Mouse (Mus musculus) hindbrain, postnatal 0 days (tissue): Measurements from ENCODE around the gene Tcp10a. TPM values are rescaled to one million over a fixed set of nuclear protein-coding genes. Genes with fewer than 3 reads are reported as not detected.
"Not testable (repeated sequence)": the region's sequence is repeated elsewhere in the genome, so short reads cannot be mapped to it uniquely, and the experiment has no call there.

ENCODE experiments used
- ATAC-seq: fragments of 200-750 bp; cut with Nextera tagmentation; 2 replicates; pipeline ENCODE4 v1.8.0; 2017; ENCODE audit warnings: mild to moderate bottlenecking, moderate TSS enrichment, moderate library complexity
- DNase-seq: peaks from one replicate; pipeline ENCODE4 v3.0.0-alpha.2; 2015; ENCODE audit warnings: low spot score
- H3K27ac ChIP-seq: fragments of 300-500 bp; sonication (generic); 2 replicates; pipeline ENCODE4 v1.5.1; 2014; ENCODE audit warnings: mild to moderate bottlenecking
- H3K27me3 ChIP-seq: fragments of 300-500 bp; sonication (generic); 2 replicates; pipeline ENCODE4 v1.6.1; 2014; ENCODE audit warnings: low read length, mixed read lengths; ENCODE audit not compliant: insufficient read depth
- H3K36me3 ChIP-seq: fragments of 300-500 bp; sonication (generic); 2 replicates; pipeline ENCODE4 v1.6.1; 2014; ENCODE audit warnings: low read length, mixed read lengths; ENCODE audit not compliant: insufficient read depth
- H3K4me1 ChIP-seq: fragments of 300-500 bp; sonication (generic); 2 replicates; pipeline ENCODE4 v1.6.1; 2014; ENCODE audit warnings: antibody characterized with exemption, low read length, mixed read lengths; ENCODE audit not compliant: insufficient read depth
- H3K4me2 ChIP-seq: fragments of 300-500 bp; sonication (generic); 2 replicates; pipeline ENCODE4 v1.6.1; 2014; ENCODE audit warnings: low read depth, mild to moderate bottlenecking, low read length, moderate library complexity, mixed read lengths
- H3K4me3 ChIP-seq: fragments of 300-500 bp; sonication (generic); 2 replicates; pipeline ENCODE4 v1.5.1; 2014; ENCODE audit warnings: low read length
- H3K9ac ChIP-seq: fragments of 300-500 bp; sonication (generic); replicated peaks from 2 replicates; pipeline ENCODE4 v1.6.1; 2014; ENCODE audit warnings: mild to moderate bottlenecking, low read length, moderate library complexity, mixed read lengths
- H3K9me3 ChIP-seq: fragments of 300-500 bp; sonication (generic); 2 replicates; pipeline ENCODE4 v1.6.1; 2016; ENCODE audit warnings: low read length, mixed read lengths
- CTCF ChIP-seq: IDR thresholded peaks from 2 replicates; pipeline ENCODE4 v1.5.1; 2016; ENCODE audit warnings: antibody characterized with exemption, control low read depth, low read depth
- WGBS: fragments of 180-500 bp; shearing (Covaris S2); extraction: QIAGEN DNeasy Blood & Tissue Kit; methylation state at CpG from one replicate; pipeline ENCODE4 v1.1.7; 2014; 5-methylcytosine and 5-hydroxymethylcytosine counted together
- polyA plus RNA-seq: library from polyadenylated mRNA; unstranded; fragments of >200 nt; fragmentation: Nextera tagmentation; extraction: Ambion mirVana; gene quantifications from 2 replicates; pipeline ENCODE4 v1.2.1, GENCODE M21; 2015
- total RNA-seq: library from RNA; depleted of rRNA; stranded (reverse); fragments of >200 nt; gene quantifications from 2 replicates; pipeline ENCODE4 v1.2.3, GENCODE M21; 2014

Gene Tcp10a
- total and polyA plus RNA-seq, 2 experiments from 2014 or later = 0.21 TPM; not detected in 1

GRCm38 (mm10) chr17:7292012-7292684 lies 32.3 kb upstream of the Tcp10a start:
- Histone ChIP-seq H3K9ac (no peak overlapping the region), H3K4me3 (no peak overlapping the region), H3K27ac (no peak overlapping the region), H3K27me3 (no peaks in the 10 kb centered on the region), H3K36me3 (no peaks in the 10 kb centered on the region), H3K4me2 (no peak overlapping the region), H3K4me1 (no peaks in the 10 kb centered on the region), H3K9me3 (no peaks in the 10 kb centered on the region)
- 38% methylated on average over 11 of the region's 11 CpGs for WGBS
- no peak for TF ChIP-seq CTCF
- ATAC-seq = peak; percentile 82
- DNase-seq = peak; percentile 74

- H3K36me3 ChIP-seq, H3K9me3 ChIP-seq, H3K27me3 ChIP-seq, H3K4me2 ChIP-seq, H3K4me1 ChIP-seq, DNase-seq, H3K9ac ChIP-seq, H3K4me3 ChIP-seq, H3K27ac ChIP-seq: not testable (repeated sequence)
- WGBS = 71% methylated on average over 7 of the region's 8 CpGs
- peak; percentile 90 for ATAC-seq
- TF ChIP-seq CTCF = peak; percentile 66
Measured at GRCm38 (mm10) chr17:7306278-7307196, 17.9 kb upstream of the Tcp10a start.

GRCm38 (mm10) chr17:7315693-7316382 lies 8.6 kb upstream of the Tcp10a start:
- not testable (repeated sequence) for DNase-seq, H3K9me3 ChIP-seq, H3K4me3 ChIP-seq, H3K27me3 ChIP-seq, H3K4me2 ChIP-seq, H3K9ac ChIP-seq, H3K36me3 ChIP-seq, H3K4me1 ChIP-seq, ATAC-seq, H3K27ac ChIP-seq
- WGBS = 64% methylated on average over 6 of the region's 8 CpGs

- H3K4me3 ChIP-seq, H3K9me3 ChIP-seq, H3K4me2 ChIP-seq, ATAC-seq, H3K9ac ChIP-seq, H3K36me3 ChIP-seq, H3K27ac ChIP-seq, DNase-seq, H3K27me3 ChIP-seq, H3K4me1 ChIP-seq: not testable (repeated sequence)
- 91% methylated on average over 6 of the region's 6 CpGs for WGBS
Measured at GRCm38 (mm10) chr17:7319789-7320188, 4.7 kb upstream of the Tcp10a start.

GRCm38 (mm10) chr17:7326415-7326814 lies 2.0 kb downstream of the Tcp10a start:
- DNase-seq, H3K4me1 ChIP-seq, H3K4me2 ChIP-seq, ATAC-seq, H3K27me3 ChIP-seq, H3K9me3 ChIP-seq, H3K36me3 ChIP-seq, H3K4me3 ChIP-seq, H3K9ac ChIP-seq, H3K27ac ChIP-seq: not testable (repeated sequence)
- WGBS = 88% methylated on average over 2 of the region's 8 CpGs

GRCm38 (mm10) chr17:7332745-7333144 lies 8.3 kb downstream of the Tcp10a start:
- H3K27ac ChIP-seq, H3K9ac ChIP-seq, H3K27me3 ChIP-seq, H3K4me2 ChIP-seq, ATAC-seq, H3K36me3 ChIP-seq, H3K4me1 ChIP-seq, H3K4me3 ChIP-seq, H3K9me3 ChIP-seq, DNase-seq: not testable (repeated sequence)
- WGBS = 88% methylated on average over 3 of the region's 5 CpGs

- ATAC-seq (peak; percentile 43; the same call in 1 of the 2 replicates), DNase-seq (peak; percentile 2)
- H3K9me3 ChIP-seq, H3K4me2 ChIP-seq, H3K27me3 ChIP-seq, H3K4me1 ChIP-seq, H3K36me3 ChIP-seq, H3K9ac ChIP-seq, H3K27ac ChIP-seq, H3K4me3 ChIP-seq: not testable (repeated sequence)
- WGBS = 56% methylated on average over 7 of the region's 9 CpGs
Measured at GRCm38 (mm10) chr17:7337381-7337780, 12.9 kb downstream of the Tcp10a start.

GRCm38 (mm10) chr17:7348765-7349164 lies 24.3 kb downstream of the Tcp10a start:
- peak; percentile 31 for DNase-seq
- not testable (repeated sequence) for H3K27ac ChIP-seq, ATAC-seq, H3K9me3 ChIP-seq, H3K4me2 ChIP-seq, H3K27me3 ChIP-seq, H3K36me3 ChIP-seq, H3K4me3 ChIP-seq, H3K9ac ChIP-seq, H3K4me1 ChIP-seq
- WGBS = 57% methylated on average over 1 of the region's 3 CpGs

- not testable (repeated sequence) for H3K27me3 ChIP-seq, H3K4me2 ChIP-seq, H3K9ac ChIP-seq, H3K4me3 ChIP-seq, DNase-seq, H3K27ac ChIP-seq, ATAC-seq, H3K36me3 ChIP-seq, H3K4me1 ChIP-seq, H3K9me3 ChIP-seq
- WGBS = 67% methylated on average over 1 of the region's 1 CpGs
Measured at GRCm38 (mm10) chr17:7352596-7352995, 28.1 kb downstream of the Tcp10a start, which contains the start of gene Ttll2. TSS of gene Ttll2 (minus strand) at chr17:7352696.
